Comparison of ENCODE assay signal across 17 mouse cellular contexts in genomic region chr16:55784379-55784778, GRCm38 (mm10).
"Had no signal": no experiment of that assay in that cellular context is flagged by ENCODE, and none has a peak within 500 bp of the region (broad histone marks: within the 10 kb centered on the region; RNA-seq: fewer than 3 reads in every experiment).

No protein-coding gene starts in this region.

- DNase-seq: lung, adult 18-20 months; lung, embryonic 14.5 days; lung, postnatal 10 days; lung, postnatal 4 days; midbrain, embryonic 14.5 days; retina, postnatal 1 day; right cerebral cortex, adult 18-20 months; right cerebral cortex, postnatal 25 days; right cerebral cortex, postnatal 4 days; spleen, adult 18-20 months; thymus, adult 18-20 months; thymus, postnatal 14 days; thymus, postnatal 36 days had no signal

- ATAC-seq: midbrain, embryonic 16.5 days had no signal

- H3K4me2 ChIP-seq: lung, embryonic 14.5 days; midbrain, embryonic 12.5 days; neural tube, embryonic 12.5 days had no signal

- H3K4me1 ChIP-seq: midbrain, embryonic 10.5 days; midbrain, embryonic 12.5 days; neural tube, embryonic 12.5 days had no signal

- H3K27me3 ChIP-seq: midbrain, embryonic 12.5 days; neural tube, embryonic 12.5 days had no signal

- H3K9me3 ChIP-seq: midbrain, embryonic 10.5 days; midbrain, embryonic 12.5 days; neural tube, embryonic 12.5 days had no signal

- H3K36me3 ChIP-seq: midbrain, embryonic 10.5 days; midbrain, embryonic 12.5 days; neural tube, embryonic 12.5 days had no signal

- H3K27ac ChIP-seq: midbrain, embryonic 10.5 days; midbrain, embryonic 12.5 days; neural tube, embryonic 12.5 days had no signal

- H3K4me3 ChIP-seq: midbrain, embryonic 10.5 days; midbrain, embryonic 12.5 days; neural tube, embryonic 12.5 days had no signal

- H3K9ac ChIP-seq: lung, embryonic 14.5 days; midbrain, embryonic 12.5 days; neural tube, embryonic 12.5 days had no signal
